Comparison of ENCODE assay signal across 15 mouse cellular contexts in the genomic region with DNA sequence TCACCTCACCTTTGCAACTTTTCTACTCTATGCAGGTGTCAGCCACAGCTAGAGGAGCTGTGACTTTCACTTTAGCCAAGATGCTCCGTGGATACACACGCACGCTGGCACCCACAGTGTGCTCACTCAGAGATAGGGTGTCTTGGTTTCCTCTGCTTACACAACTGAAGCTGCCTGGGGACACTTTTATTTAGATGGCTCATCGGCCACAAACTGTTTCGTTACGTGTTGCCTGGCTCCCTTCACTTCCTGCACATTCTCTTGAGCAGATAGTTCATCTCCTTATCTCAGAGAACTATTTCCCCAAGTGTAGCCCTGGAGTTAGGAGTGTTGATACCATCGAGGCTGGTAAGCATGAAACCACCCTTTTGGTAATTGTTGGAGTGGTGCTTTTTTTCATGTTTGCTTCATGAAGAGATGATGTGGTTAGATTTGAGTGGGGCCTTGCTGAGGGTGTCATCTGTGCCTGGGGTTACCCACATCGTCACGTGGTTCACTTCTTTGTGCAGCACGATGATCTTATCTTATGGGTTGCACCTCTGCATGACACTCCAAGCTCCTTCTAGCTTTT.
DNase-seq lines count a peak whose midpoint lies in the region; ATAC-seq and TF ChIP-seq lines count a peak whose summit lies in the region.
"Had no signal": no experiment of that assay in that cellular context is flagged by ENCODE, and none has a peak within 500 bp of the region (broad histone marks: within the 10 kb centered on the region; RNA-seq: fewer than 3 reads in every experiment).

No protein-coding gene starts in this region.

- TF ChIP-seq CTCF in layer of hippocampus, adult 2 months (conservative IDR thresholded peaks at IDR 0.05), result no peak

- H3K4me3 ChIP-seq in layer of hippocampus, adult 2 months, result no peak overlapping the region
- no peak overlapping the region for H3K4me3 ChIP-seq in forebrain, embryonic 10.5 days
- H3K4me3 ChIP-seq: forebrain, embryonic 13.5 days; kidney, embryonic 15.5 days; stomach, embryonic 15.5 days had no signal

- no peak overlapping the region for H3K27ac ChIP-seq in layer of hippocampus, adult 2 months
- no peak overlapping the region for H3K27ac ChIP-seq in forebrain, embryonic 10.5 days
- H3K27ac ChIP-seq: forebrain, embryonic 13.5 days; hindbrain, postnatal 0 days; kidney, embryonic 15.5 days; liver, embryonic 14.5 days; stomach, embryonic 15.5 days had no signal

- intact Hi-C loops in heart, postnatal 14 days (cut with DNase I), result no loop called here

- 94% methylated on average over 10 of the region's 10 CpGs for WGBS in forebrain, embryonic 10.5 days

- peak; percentile 84 for ATAC-seq in activated CD4-positive, CD25-positive, alpha-beta regulatory T cell, adult 4 months
- ATAC-seq in megakaryocyte-erythroid progenitor cell, adult 5-6 weeks (replicated peaks; ENCODE audit: low FRiP score, low TSS enrichment, poor library complexity, severe bottlenecking), result peak; percentile 43
- ATAC-seq: forebrain, embryonic 13.5 days; hindbrain, postnatal 0 days had no signal

- H3K36me3 ChIP-seq in forebrain, embryonic 10.5 days (replicated peaks), result no peaks in the 10 kb centered on the region
- H3K36me3 ChIP-seq: kidney, embryonic 15.5 days; stomach, embryonic 15.5 days had no signal

- no peaks in the 10 kb centered on the region for H3K27me3 ChIP-seq in forebrain, embryonic 10.5 days (ENCODE audit: poor library complexity, severe bottlenecking)
- H3K27me3 ChIP-seq: forebrain, embryonic 13.5 days; kidney, embryonic 15.5 days; stomach, embryonic 15.5 days had no signal

- H3K9me3 ChIP-seq in forebrain, embryonic 10.5 days, result peaks cover 9% of the 10 kb centered on the region
- H3K9me3 ChIP-seq: kidney, embryonic 15.5 days; stomach, embryonic 15.5 days had no signal

- peaks cover 4% of the 10 kb centered on the region; the same call in 1 of the 2 replicates for H3K4me1 ChIP-seq in forebrain, embryonic 10.5 days
- H3K4me1 ChIP-seq: forebrain, embryonic 13.5 days; kidney, embryonic 15.5 days; stomach, embryonic 15.5 days had no signal

- DNase-seq in heart, adult 11 months, result peak; percentile 86
- no peak for DNase-seq in heart, adult 8-10 months (ENCODE audit: low spot score)
- peak; percentile 91 for DNase-seq in thymus, postnatal 0 days (ENCODE audit: low spot score)
- DNase-seq in layer of hippocampus, adult 2 months (ENCODE audit: low spot score in 2 of 2), result no peak
- DNase-seq in heart, postnatal 14 days, result no peak
- DNase-seq in forebrain, embryonic 10.5 days (ENCODE audit: extremely low spot score, low spot score), result no peak
- DNase-seq: adrenal gland, postnatal 36 days; cerebellum, adult 11 months had no signal

Comparison
In these comparisons a context has a peak if more than half of its experiments do, and no peak if none do; other contexts are left out.
1. DNase-seq: peak in heart, adult 11 months (single experiment) and thymus, postnatal 0 days (single experiment); none in heart, adult 8-10 months (single experiment), layer of hippocampus, adult 2 months (0 of 2), heart, postnatal 14 days (0 of 2) and forebrain, embryonic 10.5 days (single experiment).